Mouse (Mus musculus): ENCODE results near the gene Tbc1d13. TPM values are rescaled to one million over a fixed set of nuclear protein-coding genes. Genes with fewer than 3 reads are reported as not detected.
A peak's percentile ranks its signal among the peaks of the same experiment; 100 is the strongest.
"Not testable (repeated sequence)": the region's sequence is repeated elsewhere in the genome, so short reads cannot be mapped to it uniquely, and the experiment has no call there.

Gene Tbc1d13
- polyA plus RNA-seq, 1 experiment from 2014 or later, result 6.9 TPM

- H3K9ac ChIP-seq; H3K9me3 ChIP-seq (replicated peaks); H3K27ac ChIP-seq (replicated peaks); ATAC-seq (ENCODE audit: insufficient number of reproducible peaks, low FRiP score, low TSS enrichment, low read depth); H3K27me3 ChIP-seq: not testable (repeated sequence)
- peaks cover 10% of the 10 kb centered on the region for H3K4me1 ChIP-seq
- WGBS, result 54% methylated on average over 7 of the region's 7 CpGs
- H3K36me3 ChIP-seq, result peaks cover 36% of the 10 kb centered on the region
- H3K4me3 ChIP-seq (replicated peaks), result peak overlapping the region; percentile 78
- H3K4me2 ChIP-seq (replicated peaks), result peak overlapping the region; percentile 85
These were observed 45.2 kb downstream of the Tbc1d13 start for GRCm38 (mm10) chr2:30178711-30179110.

- Histone ChIP-seq H3K4me1 (peaks cover 4% of the 10 kb centered on the region), H3K36me3 (peaks cover 6% of the 10 kb centered on the region), H3K9me3 (replicated peaks) (no peaks in the 10 kb centered on the region), H3K27ac (replicated peaks) (no peak overlapping the region), H3K4me3 (replicated peaks) (no peak overlapping the region), H3K27me3 (no peaks in the 10 kb centered on the region), H3K9ac (no peak overlapping the region), H3K4me2 (replicated peaks) (no peak overlapping the region)
- ATAC-seq (ENCODE audit: insufficient number of reproducible peaks, low FRiP score, low TSS enrichment, low read depth), result no peak
- WGBS, result 54% methylated on average over 2 of the region's 2 CpGs
These were observed 48.9 kb downstream of the Tbc1d13 start for GRCm38 (mm10) chr2:30182424-30182823.

- Histone ChIP-seq H3K9me3 (replicated peaks) (no peaks in the 10 kb centered on the region), H3K4me2 (replicated peaks) (no peak overlapping the region), H3K36me3 (peaks cover 6% of the 10 kb centered on the region), H3K4me1 (no peaks in the 10 kb centered on the region), H3K9ac (no peak overlapping the region), H3K27ac (replicated peaks) (no peak overlapping the region), H3K4me3 (replicated peaks) (no peak overlapping the region), H3K27me3 (no peaks in the 10 kb centered on the region)
- no peak for ATAC-seq (ENCODE audit: insufficient number of reproducible peaks, low FRiP score, low TSS enrichment, low read depth)
- WGBS, result 69% methylated on average over 3 of the region's 3 CpGs
These were observed 50.2 kb downstream of the Tbc1d13 start for GRCm38 (mm10) chr2:30183721-30184120.

GRCm38 (mm10) chr2:30185276-30185675, 51.7 kb downstream of the Tbc1d13 start:
- no peak overlapping the region for H3K27ac ChIP-seq (replicated peaks)
- no peak overlapping the region for H3K4me3 ChIP-seq (replicated peaks)
- H3K27me3 ChIP-seq, result no peaks in the 10 kb centered on the region
- peaks cover 6% of the 10 kb centered on the region for H3K36me3 ChIP-seq
- no peak overlapping the region for H3K9ac ChIP-seq
- 86% methylated on average over 6 of the region's 6 CpGs for WGBS
- no peaks in the 10 kb centered on the region for H3K4me1 ChIP-seq
- H3K4me2 ChIP-seq (replicated peaks), result no peak overlapping the region
- H3K9me3 ChIP-seq (replicated peaks), result no peaks in the 10 kb centered on the region
- ATAC-seq (ENCODE audit: insufficient number of reproducible peaks, low FRiP score, low TSS enrichment, low read depth), result no peak

- H3K4me1 ChIP-seq, result no peaks in the 10 kb centered on the region
- no peak for ATAC-seq (ENCODE audit: insufficient number of reproducible peaks, low FRiP score, low TSS enrichment, low read depth)
- no peaks in the 10 kb centered on the region for H3K27me3 ChIP-seq
- H3K36me3 ChIP-seq, result peaks cover 6% of the 10 kb centered on the region
- 84% methylated on average over 3 of the region's 3 CpGs for WGBS
- no peak overlapping the region for H3K27ac ChIP-seq (replicated peaks)
- H3K9ac ChIP-seq, result no peak overlapping the region
- no peaks in the 10 kb centered on the region for H3K9me3 ChIP-seq (replicated peaks)
- no peak overlapping the region for H3K4me2 ChIP-seq (replicated peaks)
- H3K4me3 ChIP-seq (replicated peaks), result no peak overlapping the region
These were observed 52.1 kb downstream of the Tbc1d13 start for GRCm38 (mm10) chr2:30185681-30186080.

GRCm38 (mm10) chr2:30191790-30192580, 58.4 kb downstream of the Tbc1d13 start:
- Histone ChIP-seq H3K4me3 (replicated peaks) (no peak overlapping the region), H3K4me1 (peaks cover 5% of the 10 kb centered on the region; the same call in 1 of the 2 replicates), H3K27me3 (no peaks in the 10 kb centered on the region), H3K9me3 (replicated peaks) (no peaks in the 10 kb centered on the region), H3K4me2 (replicated peaks) (no peak overlapping the region), H3K9ac (no peak overlapping the region), H3K36me3 (0 out of 2 replicates have a peak, but pooled peaks cover 4% of the 10 kb centered on the region), H3K27ac (replicated peaks) (no peak overlapping the region)
- ATAC-seq (ENCODE audit: insufficient number of reproducible peaks, low FRiP score, low TSS enrichment, low read depth), result 0 out of 2 replicates have a peak, but pooled peaks have one; percentile 15
- 73% methylated on average over 12 of the region's 12 CpGs for WGBS

GRCm38 (mm10) chr2:30194656-30195055, 61.1 kb downstream of the Tbc1d13 start:
- Histone ChIP-seq H3K27ac (replicated peaks) (no peak overlapping the region), H3K9me3 (replicated peaks) (no peaks in the 10 kb centered on the region), H3K36me3 (0 out of 2 replicates have a peak, but pooled peaks cover 4% of the 10 kb centered on the region), H3K4me3 (replicated peaks) (no peak overlapping the region), H3K4me2 (replicated peaks) (no peak overlapping the region), H3K4me1 (peaks cover 5% of the 10 kb centered on the region; the same call in 1 of the 2 replicates), H3K27me3 (no peaks in the 10 kb centered on the region), H3K9ac (no peak overlapping the region)
- WGBS, result 77% methylated on average over 3 of the region's 3 CpGs
- ATAC-seq (ENCODE audit: insufficient number of reproducible peaks, low FRiP score, low TSS enrichment, low read depth), result no peak

- ATAC-seq (ENCODE audit: insufficient number of reproducible peaks, low FRiP score, low TSS enrichment, low read depth), result no peak
- no peaks in the 10 kb centered on the region for H3K9me3 ChIP-seq (replicated peaks)
- H3K36me3 ChIP-seq, result no peaks in the 10 kb centered on the region
- H3K4me2 ChIP-seq (replicated peaks), result no peak overlapping the region
- H3K27me3 ChIP-seq, result no peaks in the 10 kb centered on the region
- H3K9ac ChIP-seq, result no peak overlapping the region
- no peaks in the 10 kb centered on the region for H3K4me1 ChIP-seq
- no peak overlapping the region for H3K27ac ChIP-seq (replicated peaks)
- WGBS, result 64% methylated on average over 4 of the region's 4 CpGs
- H3K4me3 ChIP-seq (replicated peaks), result no peak overlapping the region
These were observed 64.5 kb downstream of the Tbc1d13 start for GRCm38 (mm10) chr2:30198021-30198420.

GRCm38 (mm10) chr2:30199984-30200383, 66.4 kb downstream of the Tbc1d13 start:
- Histone ChIP-seq H3K4me2 (replicated peaks) (no peak overlapping the region), H3K9ac (no peak overlapping the region), H3K4me1 (peaks cover 7% of the 10 kb centered on the region), H3K36me3 (no peaks in the 10 kb centered on the region), H3K9me3 (replicated peaks) (no peaks in the 10 kb centered on the region), H3K27me3 (no peaks in the 10 kb centered on the region), H3K4me3 (replicated peaks) (no peak overlapping the region), H3K27ac (replicated peaks) (no peak overlapping the region)
- 54% methylated on average over 1 of the region's 1 CpGs for WGBS
- ATAC-seq (ENCODE audit: insufficient number of reproducible peaks, low FRiP score, low TSS enrichment, low read depth), result no peak

GRCm38 (mm10) chr2:30200388-30200925, 66.9 kb downstream of the Tbc1d13 start:
- H3K27me3 ChIP-seq, result no peaks in the 10 kb centered on the region
- no peaks in the 10 kb centered on the region for H3K9me3 ChIP-seq (replicated peaks)
- no peak overlapping the region for H3K9ac ChIP-seq
- H3K27ac ChIP-seq (replicated peaks), result peak overlapping the region; percentile 14; the same call in 1 of the 2 replicates
- no peak for ATAC-seq (ENCODE audit: insufficient number of reproducible peaks, low FRiP score, low TSS enrichment, low read depth)
- no peak overlapping the region for H3K4me2 ChIP-seq (replicated peaks)
- H3K36me3 ChIP-seq, result no peaks in the 10 kb centered on the region
- H3K4me1 ChIP-seq, result peaks cover 8% of the 10 kb centered on the region
- H3K4me3 ChIP-seq (replicated peaks), result no peak overlapping the region
- 77% methylated on average over 5 of the region's 5 CpGs for WGBS

Measured in embryonic facial prominence, embryonic 15.5 days (tissue).